8 mouse cellular contexts compared by ENCODE assay signal in the genomic region with DNA sequence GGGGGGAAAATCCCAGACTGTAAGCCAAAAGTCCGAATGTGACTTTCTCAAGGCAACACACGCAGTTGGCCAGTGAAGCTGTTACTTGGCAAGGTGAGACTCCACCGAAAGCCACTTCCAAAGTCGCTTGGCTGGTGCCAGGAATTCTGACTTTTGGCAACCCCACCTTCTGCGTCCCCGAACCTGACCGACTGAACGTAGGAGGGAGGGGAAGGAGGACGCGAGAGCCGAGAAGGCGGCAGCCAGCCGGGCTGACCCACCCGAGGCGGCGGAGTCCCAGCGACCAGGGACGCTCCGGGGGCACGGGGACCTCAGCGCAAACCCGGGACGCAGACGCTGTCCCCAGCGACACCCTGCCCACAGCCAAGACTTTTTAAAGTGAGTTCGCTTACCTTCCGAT.
DNase-seq lines count a peak whose midpoint lies in the region; ATAC-seq lines count a peak whose summit lies in the region.

No protein-coding gene starts in this region.

- H3K4me2 ChIP-seq in embryonic facial prominence, embryonic 12.5 days (replicated peaks), result peak overlapping the region; percentile 74
- H3K4me2 ChIP-seq in heart, embryonic 12.5 days, result peak overlapping the region; percentile 73
- peak overlapping the region; percentile 80 for H3K4me2 ChIP-seq in kidney, embryonic 15.5 days

- H3K27me3 ChIP-seq in embryonic facial prominence, embryonic 12.5 days, result no peaks in the 10 kb centered on the region
- no peaks in the 10 kb centered on the region for H3K27me3 ChIP-seq in heart, embryonic 12.5 days (replicated peaks)
- H3K27me3 ChIP-seq in kidney, embryonic 15.5 days, result peaks cover 8% of the 10 kb centered on the region; the same call in 1 of the 2 replicates

- under 1% methylated on average over 27 of the region's 27 CpGs for WGBS in embryonic facial prominence, embryonic 12.5 days
- under 1% methylated on average over 27 of the region's 27 CpGs for WGBS in heart, embryonic 12.5 days
- 0% methylated on average over 27 of the region's 27 CpGs for WGBS in kidney, embryonic 15.5 days

- H3K27ac ChIP-seq in embryonic facial prominence, embryonic 12.5 days, result peak overlapping the region; percentile 84
- peak overlapping the region; percentile 96 for H3K27ac ChIP-seq in heart, embryonic 12.5 days (ENCODE audit: poor library complexity, severe bottlenecking)
- H3K27ac ChIP-seq in kidney, embryonic 15.5 days, result peak overlapping the region; percentile 97

- DNase-seq in ovary, postnatal 36 days (ENCODE audit: low spot score), result peak; percentile 42
- DNase-seq in ovary, postnatal 10 days (ENCODE audit: low spot score), result no peak
- peak; percentile 44 for DNase-seq in lung, postnatal 25 days (ENCODE audit: low spot score)
- peak; percentile 47 for DNase-seq in testis, postnatal 10 days (ENCODE audit: low spot score)
- no peak for DNase-seq in thymus, adult 18-20 months

- peak overlapping the region; percentile 56 for H3K4me3 ChIP-seq in embryonic facial prominence, embryonic 12.5 days
- H3K4me3 ChIP-seq in heart, embryonic 12.5 days, result peak overlapping the region; percentile 69
- H3K4me3 ChIP-seq in kidney, embryonic 15.5 days (replicated peaks), result peak overlapping the region; percentile 70

- ATAC-seq in embryonic facial prominence, embryonic 12.5 days (ENCODE audit: insufficient number of reproducible peaks, insufficient read depth, low FRiP score, low TSS enrichment), result no peak
- no peak for ATAC-seq in heart, embryonic 12.5 days (ENCODE audit: insufficient number of reproducible peaks, low FRiP score)
- ATAC-seq in kidney, embryonic 15.5 days (replicated peaks; ENCODE audit: low FRiP score), result no peak

- H3K36me3 ChIP-seq in embryonic facial prominence, embryonic 12.5 days, result no peaks in the 10 kb centered on the region
- H3K36me3 ChIP-seq in heart, embryonic 12.5 days, result no peaks in the 10 kb centered on the region
- no peaks in the 10 kb centered on the region for H3K36me3 ChIP-seq in kidney, embryonic 15.5 days

- peak overlapping the region; percentile 78 for H3K9ac ChIP-seq in embryonic facial prominence, embryonic 12.5 days
- H3K9ac ChIP-seq in heart, embryonic 12.5 days, result peak overlapping the region; percentile 88
- H3K9ac ChIP-seq in kidney, embryonic 15.5 days, result peak overlapping the region; percentile 78

- H3K4me1 ChIP-seq in embryonic facial prominence, embryonic 12.5 days, result 0 out of 2 replicates have a peak, but pooled peaks cover 8% of the 10 kb centered on the region
- peaks cover 18% of the 10 kb centered on the region for H3K4me1 ChIP-seq in heart, embryonic 12.5 days (replicated peaks)
- peaks cover 24% of the 10 kb centered on the region for H3K4me1 ChIP-seq in kidney, embryonic 15.5 days

- H3K9me3 ChIP-seq in embryonic facial prominence, embryonic 12.5 days, result no peaks in the 10 kb centered on the region
- H3K9me3 ChIP-seq in heart, embryonic 12.5 days (replicated peaks), result no peaks in the 10 kb centered on the region
- no peaks in the 10 kb centered on the region for H3K9me3 ChIP-seq in kidney, embryonic 15.5 days (replicated peaks)

Comparison
In these comparisons a context has a peak if more than half of its experiments do, and no peak if none do; other contexts are left out.
1. DNase-seq: peak in ovary, postnatal 36 days (single experiment), lung, postnatal 25 days (single experiment) and testis, postnatal 10 days (single experiment); none in ovary, postnatal 10 days (single experiment) and thymus, adult 18-20 months (0 of 2).
2. Peak in every context shown above with its lines, with median percentiles within 50 percentile points of each other: H3K27ac ChIP-seq, H3K4me2 ChIP-seq, H3K4me3 ChIP-seq and H3K9ac ChIP-seq.